Mouse (Mus musculus): Measurements from ENCODE around the gene Sirt2.

Gene Sirt2

GRCm38 (mm10) chr7:28817524-28817923 is 51.0 kb downstream of the Sirt2 start:
- DNase-seq (ENCODE audit: low spot score) = no peak

- no peak for DNase-seq (ENCODE audit: low spot score)
Observed at GRCm38 (mm10) chr7:28817957-28818356, 51.4 kb downstream of the Sirt2 start.

- no peak for DNase-seq (ENCODE audit: low spot score)
Observed at GRCm38 (mm10) chr7:28818436-28818835, 51.9 kb downstream of the Sirt2 start.

GRCm38 (mm10) chr7:28818861-28819452 is 52.4 kb downstream of the Sirt2 start:
- DNase-seq (ENCODE audit: low spot score) = no peak

- DNase-seq (ENCODE audit: low spot score) = no peak
Observed at GRCm38 (mm10) chr7:28819571-28819970, 53.0 kb downstream of the Sirt2 start.

GRCm38 (mm10) chr7:28820358-28821260 is 54.1 kb downstream of the Sirt2 start:
- DNase-seq (ENCODE audit: low spot score) = no peak

GRCm38 (mm10) chr7:28821261-28821831 is 54.8 kb downstream of the Sirt2 start:
- no peak for DNase-seq (ENCODE audit: low spot score)

GRCm38 (mm10) chr7:28822556-28822955 is 56.0 kb downstream of the Sirt2 start:
- DNase-seq (ENCODE audit: low spot score) = no peak

GRCm38 (mm10) chr7:28822993-28823903 is 56.7 kb downstream of the Sirt2 start:
- DNase-seq (ENCODE audit: low spot score) = no peak

GRCm38 (mm10) chr7:28823932-28824331 is 57.4 kb downstream of the Sirt2 start:
- no peak for DNase-seq (ENCODE audit: low spot score)

GRCm38 (mm10) chr7:28824941-28825685 is 58.6 kb downstream of the Sirt2 start, which contains the start of gene Ech1:
TSS of gene Ech1 (plus strand) at chr7:28825217.
- peak; percentile 81 for DNase-seq (ENCODE audit: low spot score)

- DNase-seq (ENCODE audit: low spot score) = no peak
Observed at GRCm38 (mm10) chr7:28825686-28826401, 59.3 kb downstream of the Sirt2 start.

- DNase-seq (ENCODE audit: low spot score) = no peak
Observed at GRCm38 (mm10) chr7:28826402-28826772, 59.9 kb downstream of the Sirt2 start.

GRCm38 (mm10) chr7:28827338-28827737 is 60.8 kb downstream of the Sirt2 start:
- DNase-seq (ENCODE audit: low spot score) = no peak

- no peak for DNase-seq (ENCODE audit: low spot score)
Observed at GRCm38 (mm10) chr7:28829821-28830220, 63.3 kb downstream of the Sirt2 start.

- DNase-seq (ENCODE audit: low spot score) = no peak
Observed at GRCm38 (mm10) chr7:28830981-28831380, 64.4 kb downstream of the Sirt2 start.

GRCm38 (mm10) chr7:28831411-28832125 is 65.0 kb downstream of the Sirt2 start:
- no peak for DNase-seq (ENCODE audit: low spot score)

GRCm38 (mm10) chr7:28832137-28832536 is 65.6 kb downstream of the Sirt2 start:
- DNase-seq (ENCODE audit: low spot score) = no peak

- no peak for DNase-seq (ENCODE audit: low spot score)
Observed at GRCm38 (mm10) chr7:28833723-28834347, 67.3 kb downstream of the Sirt2 start, which contains the start of gene Lgals4. TSS of gene Lgals4 (plus strand) at chr7:28833854.
